Mouse (Mus musculus) liver, embryonic 16.5 days (tissue): ENCODE measurements around the gene Lrrc8c. TPM values are rescaled to one million over a fixed set of nuclear protein-coding genes. Genes with fewer than 3 reads are reported as not detected.
A peak's percentile ranks its signal among the peaks of the same experiment; 100 is the strongest.

ENCODE experiments used
- ATAC-seq: fragments of 200-750 bp; cut with Nextera tagmentation; 2 replicates; pipeline ENCODE4 v1.8.0; 2017; ENCODE audit warnings: low read depth, mild to moderate bottlenecking, moderate number of reproducible peaks, moderate library complexity
- H3K27ac ChIP-seq: fragments of 300-500 bp; sonication (generic); 2 replicates; pipeline ENCODE4 v1.5.1; 2014; ENCODE audit warnings: mild to moderate bottlenecking, low read length
- H3K27me3 ChIP-seq: fragments of 300-500 bp; sonication (generic); 2 replicates; pipeline ENCODE4 v1.6.1; 2014; ENCODE audit warnings: low read depth, low read length, mixed read lengths; ENCODE audit not compliant: control insufficient read depth, insufficient read depth
- H3K36me3 ChIP-seq: fragments of 300-500 bp; sonication (generic); 2 replicates; pipeline ENCODE4 v1.6.1; 2014; ENCODE audit warnings: mild to moderate bottlenecking; ENCODE audit not compliant: control insufficient read depth, insufficient read depth
- H3K4me1 ChIP-seq: fragments of 300-500 bp; sonication (generic); 2 replicates; pipeline ENCODE4 v1.6.1; 2014; ENCODE audit warnings: low read depth, low read length, mixed read lengths; ENCODE audit not compliant: control insufficient read depth
- H3K4me2 ChIP-seq: fragments of 300-500 bp; sonication (generic); 2 replicates; pipeline ENCODE4 v1.6.1; 2014; ENCODE audit warnings: low read depth, low read length, mixed read lengths
- H3K4me3 ChIP-seq: fragments of 300-500 bp; sonication (generic); 2 replicates; pipeline ENCODE4 v1.5.1; 2014; ENCODE audit warnings: low read depth, mild to moderate bottlenecking, low read length
- H3K9ac ChIP-seq: fragments of 300-500 bp; sonication (generic); 2 replicates; pipeline ENCODE4 v1.6.1; 2014; ENCODE audit warnings: low read depth, low read length
- H3K9me3 ChIP-seq: fragments of 300-500 bp; sonication (generic); replicated peaks from 2 replicates; pipeline ENCODE4 v1.6.1; 2016; ENCODE audit warnings: low read length; ENCODE audit not compliant: control insufficient read depth
- WGBS: fragments of 180-500 bp; shearing (Covaris S2); extraction: QIAGEN DNeasy Blood & Tissue Kit; methylation state at CpG from one replicate; pipeline ENCODE4 v1.1.7; 2014; ENCODE audit not compliant: insufficient replicate concordance; 5-methylcytosine and 5-hydroxymethylcytosine counted together
- polyA plus RNA-seq: library from polyadenylated mRNA; unstranded; fragments of >200 nt; fragmentation: Nextera tagmentation; extraction: Ambion mirVana; gene quantifications from 2 replicates; pipeline ENCODE4 v1.2.1, GENCODE M21; 2015

Lrrc8c gene
- polyA plus RNA-seq, 1 experiment from 2014 or later: 14.0 TPM

DNA sequence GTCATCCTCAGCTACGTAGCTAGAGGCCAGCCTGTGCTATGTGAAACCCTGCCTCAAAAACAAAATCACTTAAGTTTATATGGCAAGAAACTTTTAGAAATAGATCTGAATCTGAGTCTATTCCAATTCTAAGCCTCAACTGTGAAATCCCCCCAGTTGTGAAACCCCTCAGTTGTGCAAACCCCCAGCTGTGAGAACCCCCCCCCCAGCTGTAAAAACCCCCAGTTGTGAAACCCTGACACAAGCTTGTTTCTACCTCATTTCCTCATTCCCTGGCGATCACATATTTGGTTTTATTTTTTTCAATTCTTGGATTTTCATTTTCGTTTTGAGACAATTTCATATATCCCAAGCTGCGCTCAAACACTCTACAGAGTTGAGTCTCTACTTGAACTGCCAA, 39.3 kb downstream of the Lrrc8c start:
- H3K4me1 ChIP-seq: no peaks in the 10 kb centered on the region
- WGBS: 82% methylated on average over 4 of the region's 4 CpGs
- ATAC-seq: no peak
- H3K27ac ChIP-seq: no peak overlapping the region
- no peaks in the 10 kb centered on the region for H3K27me3 ChIP-seq
- no peaks in the 10 kb centered on the region for H3K9me3 ChIP-seq
- H3K36me3 ChIP-seq: peaks cover 3% of the 10 kb centered on the region; the same call in 1 of the 2 replicates
- H3K4me2 ChIP-seq: no peak overlapping the region
- no peak overlapping the region for H3K9ac ChIP-seq
- H3K4me3 ChIP-seq: no peak overlapping the region

DNA sequence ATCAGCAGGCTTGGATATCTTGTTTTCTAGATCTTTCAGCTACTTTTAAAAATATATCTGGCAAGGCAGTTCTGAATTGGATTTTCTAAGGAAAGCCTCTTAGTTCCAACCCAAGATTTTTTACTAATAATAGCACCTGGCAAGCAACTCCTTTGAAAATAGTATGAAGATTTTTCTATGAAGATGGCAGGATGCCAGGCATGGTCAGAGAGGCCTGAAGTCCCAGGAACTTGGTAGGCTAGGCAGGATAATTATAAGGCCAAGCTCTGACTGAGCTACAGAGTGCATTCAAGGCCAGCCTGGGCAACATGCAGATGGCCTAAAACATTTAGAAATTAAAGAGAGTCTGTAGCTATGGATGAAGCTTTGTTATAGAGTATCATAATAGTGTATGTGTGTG, 42.7 kb downstream of the Lrrc8c start:
- Histone ChIP-seq H3K27me3 (no peaks in the 10 kb centered on the region), H3K27ac (no peak overlapping the region; the same call in 1 of the 2 replicates)
- ATAC-seq: no peak

DNA sequence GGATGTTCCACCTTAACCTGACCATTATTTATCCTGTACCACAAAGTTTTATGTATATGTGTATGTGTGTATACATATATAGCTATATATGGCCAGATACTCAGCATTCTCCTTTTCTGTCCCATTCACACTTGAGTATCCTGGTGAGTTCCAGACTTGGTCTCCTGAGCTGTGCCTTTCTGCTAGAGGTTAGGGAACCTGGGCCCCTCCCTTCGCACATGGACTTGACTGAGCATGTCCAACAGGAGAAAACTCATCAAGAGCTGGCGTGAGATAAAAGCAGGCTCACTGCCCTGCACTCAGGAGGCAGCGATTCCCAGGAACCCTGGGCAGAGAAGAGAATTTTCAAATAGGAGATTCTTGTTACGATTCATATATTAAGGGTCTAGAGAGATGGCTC, 45.6 kb downstream of the Lrrc8c start:
- Histone ChIP-seq H3K27ac (peak overlapping the region; percentile 99), H3K36me3 (no peaks in the 10 kb centered on the region), H3K4me1 (peaks cover 40% of the 10 kb centered on the region), H3K9ac (peak overlapping the region; percentile 55; the same call in 1 of the 2 replicates), H3K4me2 (peak overlapping the region; percentile 57; the same call in 1 of the 2 replicates), H3K9me3 (no peaks in the 10 kb centered on the region), H3K4me3 (no peak overlapping the region), H3K27me3 (no peaks in the 10 kb centered on the region)
- peak; percentile 37; the same call in 1 of the 2 replicates for ATAC-seq
- WGBS: 45% methylated on average over 4 of the region's 4 CpGs

More for the DNA sequence above, 42.7 kb downstream of the Lrrc8c start:
- H3K9me3 ChIP-seq: no peaks in the 10 kb centered on the region
- H3K9ac ChIP-seq: no peak overlapping the region
- peaks cover 28% of the 10 kb centered on the region for H3K4me1 ChIP-seq
- no peak overlapping the region for H3K4me3 ChIP-seq
- no peak overlapping the region for H3K4me2 ChIP-seq
- peaks cover 3% of the 10 kb centered on the region; the same call in 1 of the 2 replicates for H3K36me3 ChIP-seq

DNA sequence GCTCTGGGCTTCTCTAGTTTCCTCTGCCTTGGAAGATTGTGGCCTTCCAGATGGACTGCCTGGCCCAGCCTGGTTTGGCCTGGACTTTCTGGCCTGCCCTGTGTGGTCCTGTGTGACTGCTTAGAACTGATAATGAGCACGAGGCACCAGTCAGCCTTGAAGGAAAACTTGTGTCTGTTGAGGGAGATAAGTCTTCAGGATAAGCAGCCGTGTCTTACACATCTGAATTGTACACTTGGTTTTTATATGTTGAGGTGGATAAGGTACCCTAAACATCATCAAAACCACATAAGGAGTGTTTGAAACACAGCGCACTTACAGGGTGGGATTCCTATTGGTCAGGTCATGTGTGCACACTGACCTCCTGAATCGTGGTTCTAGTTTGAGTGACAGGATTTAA, 46.6 kb downstream of the Lrrc8c start:
- H3K4me2 ChIP-seq: peak overlapping the region; percentile 57
- peak overlapping the region; percentile 55 for H3K9ac ChIP-seq
- H3K36me3 ChIP-seq: no peaks in the 10 kb centered on the region
- H3K9me3 ChIP-seq: no peaks in the 10 kb centered on the region
- ATAC-seq: peak; percentile 99
- peak overlapping the region; percentile 22 for H3K4me3 ChIP-seq
- peaks cover 40% of the 10 kb centered on the region for H3K4me1 ChIP-seq
- peak overlapping the region; percentile 99 for H3K27ac ChIP-seq
- no peaks in the 10 kb centered on the region for H3K27me3 ChIP-seq
- 15% methylated on average over 4 of the region's 4 CpGs for WGBS

DNA sequence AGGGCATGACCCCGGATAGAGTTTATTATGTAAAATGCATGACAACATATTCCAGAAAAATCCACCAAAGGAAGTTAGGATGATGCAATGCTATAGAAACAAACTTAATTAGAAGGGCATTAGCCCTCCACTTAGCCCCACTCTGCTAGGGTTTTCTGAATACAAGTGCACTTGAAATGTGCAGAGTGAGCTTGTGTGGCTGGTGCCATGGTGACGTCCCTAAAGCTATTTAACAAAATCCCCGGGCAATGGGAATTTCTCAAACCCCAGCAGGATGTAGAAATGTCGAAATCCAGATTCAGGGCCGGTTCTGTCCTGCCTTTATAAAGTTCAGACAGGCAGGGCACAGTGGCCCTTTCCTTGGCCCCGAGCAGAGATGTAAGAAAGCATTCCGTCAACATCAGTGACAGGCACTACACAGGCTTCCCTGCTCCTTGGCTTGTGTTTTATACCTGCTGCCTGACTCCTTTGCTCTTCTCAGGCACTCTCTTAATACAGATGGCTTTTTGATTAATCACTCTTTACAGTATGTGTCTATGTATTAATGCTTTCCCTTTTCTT, 47.7 kb downstream of the Lrrc8c start:
- Histone ChIP-seq H3K9ac (no peak overlapping the region), H3K4me1 (peaks cover 40% of the 10 kb centered on the region), H3K27me3 (no peaks in the 10 kb centered on the region), H3K4me3 (no peak overlapping the region), H3K4me2 (no peak overlapping the region), H3K27ac (peak overlapping the region; percentile 99), H3K36me3 (no peaks in the 10 kb centered on the region), H3K9me3 (no peaks in the 10 kb centered on the region)
- no peak for ATAC-seq
- WGBS: 68% methylated on average over 6 of the region's 7 CpGs

DNA sequence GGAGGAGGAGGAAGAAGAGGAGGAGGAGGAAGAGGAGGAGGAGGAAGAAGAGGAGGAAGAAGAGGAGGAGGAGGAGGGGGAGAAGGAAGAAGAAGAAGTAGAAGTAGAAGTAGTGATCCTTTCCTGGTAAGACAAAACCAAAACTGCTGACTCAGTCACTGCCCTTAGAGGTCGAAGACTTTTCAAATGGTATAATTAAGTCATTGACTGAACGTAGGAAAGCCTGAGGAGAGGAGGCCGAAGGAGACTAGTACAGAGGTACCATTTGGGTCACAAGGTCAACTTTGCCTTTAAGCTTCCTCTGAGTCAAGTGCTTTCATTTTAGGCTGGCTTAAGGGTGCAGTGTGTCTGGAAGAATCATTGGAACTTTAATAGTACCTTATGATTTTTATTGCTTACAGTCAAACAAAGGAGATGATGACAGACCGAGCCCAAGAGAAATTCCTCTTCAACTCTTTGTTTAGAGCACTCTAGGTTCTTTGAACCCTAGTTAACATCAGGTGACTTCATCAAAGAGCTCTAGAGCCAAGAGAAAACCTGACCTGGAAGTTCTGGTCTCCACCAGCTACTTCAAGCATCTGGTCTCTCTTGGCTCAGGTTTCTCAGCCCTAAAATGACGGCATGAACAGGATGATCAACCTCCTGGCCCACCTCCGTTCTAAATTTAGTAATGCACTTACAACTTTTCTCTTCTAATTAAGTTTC, 49.0 kb downstream of the Lrrc8c start:
- Histone ChIP-seq H3K4me2 (no peak overlapping the region), H3K36me3 (no peaks in the 10 kb centered on the region), H3K4me3 (no peak overlapping the region), H3K9ac (no peak overlapping the region), H3K27me3 (no peaks in the 10 kb centered on the region), H3K9me3 (no peaks in the 10 kb centered on the region), H3K27ac (peak overlapping the region; percentile 45), H3K4me1 (peaks cover 40% of the 10 kb centered on the region)
- no peak for ATAC-seq
- WGBS: 76% methylated on average over 6 of the region's 6 CpGs

DNA sequence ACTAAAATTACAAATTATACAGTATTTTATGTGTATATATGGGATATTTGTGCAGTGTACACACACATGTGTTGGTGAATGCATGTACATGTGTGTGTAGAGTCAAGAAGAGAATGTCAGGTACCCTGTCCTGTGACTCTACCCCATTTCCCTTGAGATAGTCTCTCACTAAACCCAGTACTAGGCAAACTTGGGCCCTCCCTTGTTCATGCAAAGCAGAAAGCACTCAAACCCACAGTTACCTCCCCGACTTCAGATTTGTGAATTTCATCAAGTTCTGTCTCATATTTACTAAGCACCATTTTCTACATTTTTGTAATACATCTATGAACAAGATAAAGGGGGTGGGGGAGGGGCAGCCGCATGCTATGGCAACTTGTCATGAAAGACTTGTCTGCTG, 50.0 kb downstream of the Lrrc8c start:
- no peak overlapping the region for H3K4me2 ChIP-seq
- no peak for ATAC-seq
- WGBS: 79% methylated on average over 2 of the region's 2 CpGs
- H3K9me3 ChIP-seq: no peaks in the 10 kb centered on the region
- H3K36me3 ChIP-seq: no peaks in the 10 kb centered on the region
- no peaks in the 10 kb centered on the region for H3K27me3 ChIP-seq
- no peak overlapping the region for H3K9ac ChIP-seq
- no peak overlapping the region for H3K27ac ChIP-seq
- H3K4me3 ChIP-seq: no peak overlapping the region
- peaks cover 37% of the 10 kb centered on the region for H3K4me1 ChIP-seq

DNA sequence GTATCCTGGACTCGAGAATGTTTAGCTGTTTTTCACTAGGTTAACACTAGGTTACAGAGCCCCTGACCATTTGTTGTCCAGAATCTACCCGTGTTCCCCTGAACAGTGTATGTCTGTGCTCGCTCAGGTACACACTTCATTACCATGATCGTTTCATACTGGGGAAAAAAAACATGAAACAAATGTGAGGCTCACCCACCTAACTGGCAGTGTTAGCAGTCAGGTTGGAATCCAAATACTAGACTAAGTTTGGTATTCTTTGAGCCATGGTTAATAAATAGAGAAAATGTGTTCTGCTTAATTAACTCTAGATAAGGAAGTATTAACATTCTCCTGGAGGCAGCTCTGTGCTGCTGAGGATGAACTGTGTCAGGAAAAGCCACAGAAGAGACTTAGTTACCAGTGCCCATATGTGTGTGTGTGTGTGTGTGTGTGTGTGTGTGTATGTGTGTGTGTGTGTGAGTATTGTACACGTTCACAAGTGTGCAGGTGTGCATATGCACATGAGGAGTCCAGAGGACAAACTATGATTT, 53.0 kb downstream of the Lrrc8c start:
- ATAC-seq: no peak
- no peak overlapping the region for H3K4me2 ChIP-seq
- WGBS: 76% methylated on average over 5 of the region's 5 CpGs
- peaks cover 35% of the 10 kb centered on the region for H3K4me1 ChIP-seq
- H3K27ac ChIP-seq: no peak overlapping the region
- no peak overlapping the region for H3K9ac ChIP-seq
- no peaks in the 10 kb centered on the region for H3K36me3 ChIP-seq
- H3K9me3 ChIP-seq: no peaks in the 10 kb centered on the region
- no peaks in the 10 kb centered on the region for H3K27me3 ChIP-seq
- H3K4me3 ChIP-seq: no peak overlapping the region

DNA sequence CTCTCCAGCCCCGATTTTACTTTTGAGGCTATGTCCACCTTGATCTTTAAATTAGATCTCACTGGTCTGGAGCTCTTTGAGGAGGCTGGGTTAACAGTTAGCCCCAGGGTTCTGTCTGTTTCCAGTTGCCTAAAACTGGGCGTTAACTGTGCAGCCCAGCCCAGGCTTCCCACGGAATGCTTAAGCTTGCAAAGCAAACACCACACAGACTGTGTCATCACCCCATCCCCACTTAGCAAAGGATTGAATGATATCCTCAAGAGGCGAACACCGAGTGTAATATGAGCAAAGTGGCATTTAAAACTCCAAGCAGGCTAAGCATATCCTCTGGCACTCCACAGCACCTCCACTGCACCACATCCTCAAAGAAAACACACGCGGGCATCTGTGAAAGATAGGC, 53.7 kb downstream of the Lrrc8c start:
- H3K9ac ChIP-seq: no peak overlapping the region
- H3K36me3 ChIP-seq: no peaks in the 10 kb centered on the region
- H3K4me2 ChIP-seq: no peak overlapping the region
- H3K9me3 ChIP-seq: no peaks in the 10 kb centered on the region
- H3K27ac ChIP-seq: no peak overlapping the region
- no peak for ATAC-seq
- WGBS: 81% methylated on average over 7 of the region's 7 CpGs
- H3K27me3 ChIP-seq: no peaks in the 10 kb centered on the region
- H3K4me1 ChIP-seq: peaks cover 37% of the 10 kb centered on the region
- no peak overlapping the region for H3K4me3 ChIP-seq
